Comparison of ENCODE assay signal across 14 mouse cellular contexts in genomic region chr16:10770531-10771325, GRCm38 (mm10). TPM values are rescaled to one million over a fixed set of nuclear protein-coding genes. Genes with fewer than 3 reads are reported as not detected.
DNase-seq lines count a peak whose midpoint lies in the region; ATAC-seq lines count a peak whose summit lies in the region.
"Had no signal": no experiment of that assay in that cellular context is flagged by ENCODE, and none has a peak within 500 bp of the region (broad histone marks: within the 10 kb centered on the region; RNA-seq: fewer than 3 reads in every experiment).

No protein-coding gene starts in this region.

- no peaks in the 10 kb centered on the region for H3K9me3 ChIP-seq in liver, embryonic 13.5 days (replicated peaks)
- H3K9me3 ChIP-seq: lung, embryonic 15.5 days; neural tube, embryonic 13.5 days had no signal

- H3K4me3 ChIP-seq in liver, embryonic 13.5 days (replicated peaks), result no peak overlapping the region
- H3K4me3 ChIP-seq: lung, embryonic 15.5 days; neural tube, embryonic 13.5 days had no signal

- H3K27me3 ChIP-seq in liver, embryonic 13.5 days, result 0 out of 2 replicates have a peak, but pooled peaks cover 8% of the 10 kb centered on the region
- H3K27me3 ChIP-seq: lung, embryonic 15.5 days had no signal

- peaks cover 50% of the 10 kb centered on the region for H3K4me1 ChIP-seq in liver, embryonic 13.5 days (replicated peaks)

- no peaks in the 10 kb centered on the region for H3K36me3 ChIP-seq in liver, embryonic 13.5 days
- H3K36me3 ChIP-seq: lung, embryonic 15.5 days; neural tube, embryonic 13.5 days had no signal

- peak; percentile 27 for DNase-seq in embryo, embryonic 10.5 days (ENCODE audit: low spot score)
- DNase-seq in embryo, embryonic 11 days, result no peak
- DNase-seq in liver, embryonic 13.5 days, result no peak
- DNase-seq in liver, result no peak
- peak; percentile 59 for DNase-seq in CD4-positive helper T cell, adult 2 months (ENCODE audit: low read depth, low spot score)
- no peak for DNase-seq in yolk sac, embryonic 10.5 days (ENCODE audit: low spot score)
- no peak for DNase-seq in gastrocnemius, postnatal 10 days
- DNase-seq: heart, postnatal 14 days had no signal

- H3K9ac ChIP-seq in liver, embryonic 13.5 days, result no peak overlapping the region
- H3K9ac ChIP-seq: lung, embryonic 15.5 days; neural tube, embryonic 13.5 days had no signal

- H3K27ac ChIP-seq in liver, embryonic 13.5 days, result no peak overlapping the region
- H3K27ac ChIP-seq: lung, embryonic 15.5 days; neural tube, embryonic 13.5 days had no signal

- no peak overlapping the region for H3K4me2 ChIP-seq in liver, embryonic 13.5 days
- H3K4me2 ChIP-seq: lung, embryonic 15.5 days; neural tube, embryonic 13.5 days had no signal

- 33% methylated on average over 4 of the region's 4 CpGs for WGBS in liver, embryonic 13.5 days (ENCODE audit: insufficient replicate concordance)

- peak; percentile 45; the same call in 1 of the 2 replicates for ATAC-seq in liver, embryonic 13.5 days (ENCODE audit: low read depth)
- 0 out of 2 replicates have a peak, but pooled peaks have one; percentile 32 for ATAC-seq in megakaryocyte progenitor cell, adult 5-6 weeks (replicated peaks; ENCODE audit: poor library complexity)

RNA-seq across cellular contexts. Expression of gene Socs1, which starts 14.6 kb away (rescaled TPM):
- polyA plus RNA-seq in liver, embryonic 13.5 days (2015; fragmentation: Nextera tagmentation; extraction: Ambion mirVana), result 1.2 and 1.3 TPM in 2 replicates
- 0.39 and 0.59 TPM in 2 replicates for total RNA-seq in megakaryocyte progenitor cell, adult 5-6 weeks (2015)
- 0.64 and 1.4 TPM in 2 replicates for total RNA-seq in megakaryocyte progenitor cell, adult 5-6 weeks (2017)
- total RNA-seq in gastrocnemius, postnatal 10 days (2021), result 1 to 10 TPM; 1.1 to 2.2 TPM

RNA-seq across cellular contexts. Expression of gene Tnp2, which starts 17.7 kb away (rescaled TPM):
- polyA plus RNA-seq in liver, embryonic 13.5 days (2015; fragmentation: Nextera tagmentation; extraction: Ambion mirVana), result not detected in 2 replicates
- total RNA-seq in megakaryocyte progenitor cell, adult 5-6 weeks (2015), result not detected in 2 replicates
- total RNA-seq in megakaryocyte progenitor cell, adult 5-6 weeks (2017), result not detected in 2 replicates
- total RNA-seq in gastrocnemius, postnatal 10 days (2021), result not detected
- total RNA-seq: heart, postnatal 14 days; left cerebral cortex, adult 18-20 months had no signal
- polyA plus RNA-seq: frontal cortex, adult 2 months; kidney, embryonic 14.5 days; lung, embryonic 15.5 days; neural tube, embryonic 13.5 days had no signal

RNA-seq across cellular contexts. Expression of gene Prm3, which starts 20.0 kb away (rescaled TPM):
- polyA plus RNA-seq in liver, embryonic 13.5 days (2015; fragmentation: Nextera tagmentation; extraction: Ambion mirVana), result not detected in 2 replicates
- total RNA-seq in megakaryocyte progenitor cell, adult 5-6 weeks (2015), result not detected in 2 replicates
- not detected in 2 replicates for total RNA-seq in megakaryocyte progenitor cell, adult 5-6 weeks (2017)
- total RNA-seq in gastrocnemius, postnatal 10 days (2021), result not detected
- total RNA-seq: heart, postnatal 14 days; left cerebral cortex, adult 18-20 months had no signal
- polyA plus RNA-seq: frontal cortex, adult 2 months; kidney, embryonic 14.5 days; lung, embryonic 15.5 days; neural tube, embryonic 13.5 days had no signal

RNA-seq across cellular contexts. Expression of gene Prm2, which starts 25.2 kb away (rescaled TPM):
- polyA plus RNA-seq in liver, embryonic 13.5 days (2015; fragmentation: Nextera tagmentation; extraction: Ambion mirVana), result not detected in 2 replicates
- not detected in 2 replicates for total RNA-seq in megakaryocyte progenitor cell, adult 5-6 weeks (2015)
- not detected in 2 replicates for total RNA-seq in megakaryocyte progenitor cell, adult 5-6 weeks (2017)
- not detected for total RNA-seq in gastrocnemius, postnatal 10 days (2021)
- total RNA-seq: heart, postnatal 14 days; left cerebral cortex, adult 18-20 months had no signal
- polyA plus RNA-seq: frontal cortex, adult 2 months; kidney, embryonic 14.5 days; lung, embryonic 15.5 days; neural tube, embryonic 13.5 days had no signal

RNA-seq across cellular contexts. Expression of gene Prm1, which starts 34.9 kb away (rescaled TPM):
- not detected in 2 replicates for polyA plus RNA-seq in liver, embryonic 13.5 days (2015; fragmentation: Nextera tagmentation; extraction: Ambion mirVana)
- total RNA-seq in megakaryocyte progenitor cell, adult 5-6 weeks (2015), result not detected in 2 replicates
- not detected in 2 replicates for total RNA-seq in megakaryocyte progenitor cell, adult 5-6 weeks (2017)
- total RNA-seq in gastrocnemius, postnatal 10 days (2021), result not detected
- total RNA-seq: heart, postnatal 14 days; left cerebral cortex, adult 18-20 months had no signal
- polyA plus RNA-seq: frontal cortex, adult 2 months; kidney, embryonic 14.5 days had no signal

Comparison
In these comparisons a context has a peak if more than half of its experiments do, and no peak if none do; other contexts are left out.
1. DNase-seq: peak in embryo, embryonic 10.5 days (single experiment) and CD4-positive helper T cell, adult 2 months (single experiment); none in embryo, embryonic 11 days (single experiment), liver, embryonic 13.5 days (single experiment), liver (single experiment), yolk sac, embryonic 10.5 days (single experiment) and gastrocnemius, postnatal 10 days (single experiment).